Mouse (Mus musculus): ENCODE data around the gene Ccdc58. TPM values are rescaled to one million over a fixed set of nuclear protein-coding genes. Genes with fewer than 3 reads are reported as not detected.

Ccdc58 gene
- 3.7 and 4.5 TPM in 2 replicates for polyA plus RNA-seq (2012; ENCODE audit: low replicate concordance)

GRCm38 (mm10) chr16:36071450-36072379 is at the start of gene Ccdc58, which contains the start of gene Fam162a:
Gene Ccdc58 (plus strand): TSS chr16:36071685.
Gene Fam162a (minus strand): TSS chr16:36071594.

GRCm38 (mm10) chr16:36040640-36041624 is 30.6 kb upstream of the Ccdc58 start, which contains the start of gene Wdr5b:
Gene Wdr5b (plus strand): TSS chr16:36041190.

GRCm38 (mm10) chr16:36131141-36131540 is 59.7 kb downstream of the Ccdc58 start, which contains the start of gene Csta1:
Gene Csta1 (minus strand): TSS chr16:36131241.

Other genes starting within 250 kb of the Ccdc58 start
- 25.3 and 31.5 TPM in 2 replicates for gene Parp14, start 200.1 kb upstream of the Ccdc58 start, polyA plus RNA-seq (2012; ENCODE audit: low replicate concordance)
- gene Parp9, start 133.2 kb upstream of the Ccdc58 start, polyA plus RNA-seq (2012; ENCODE audit: low replicate concordance): 2.1 and 8.3 TPM in 2 replicates
- 8.2 and 12.8 TPM in 2 replicates for gene Dtx3l, start 132.5 kb upstream of the Ccdc58 start, polyA plus RNA-seq (2012; ENCODE audit: low replicate concordance)
- 31.5 and 52.0 TPM in 2 replicates for gene Kpna1, start 92.9 kb upstream of the Ccdc58 start, polyA plus RNA-seq (2012; ENCODE audit: low replicate concordance)
- 0.56 and 1.7 TPM in 2 replicates for gene Wdr5b, start 30.5 kb upstream of the Ccdc58 start, polyA plus RNA-seq (2012; ENCODE audit: low replicate concordance)
- gene Fam162a, start 91 bp upstream of the Ccdc58 start, polyA plus RNA-seq (2012; ENCODE audit: low replicate concordance): 26.2 and 56.6 TPM in 2 replicates
- not detected in 2 replicates for gene Csta1, start 59.6 kb downstream of the Ccdc58 start, polyA plus RNA-seq (2012; ENCODE audit: low replicate concordance)
- 0.88 TPM in 2 replicates for gene Stfa2l1, start 85.1 kb downstream of the Ccdc58 start, polyA plus RNA-seq (2012; ENCODE audit: low replicate concordance)
- 1.3 and 2.2 TPM in 2 replicates for gene Gm5483, start 112.5 kb downstream of the Ccdc58 start, polyA plus RNA-seq (2012; ENCODE audit: low replicate concordance)
- gene Gm5416, start 138.7 kb downstream of the Ccdc58 start, polyA plus RNA-seq (2012; ENCODE audit: low replicate concordance): not detected in 2 replicates
- gene 2010005H15Rik, start 149.8 kb downstream of the Ccdc58 start, polyA plus RNA-seq (2012; ENCODE audit: low replicate concordance): not detected in 2 replicates
- not detected in 2 replicates for gene Stfa1, start 205.3 kb downstream of the Ccdc58 start, polyA plus RNA-seq (2012; ENCODE audit: low replicate concordance)

Data from hematopoietic multipotent progenitor cell, adult 10-12 weeks (in vitro differentiated cells).